Mouse (Mus musculus): ENCODE data around the gene Ucn2.

GRCm38 (mm10) chr9:109030312-109030711 is 44.5 kb downstream of the Ucn2 start:
- TF ChIP-seq CTCF (IDR thresholded peaks at IDR 0.05; ENCODE audit: borderline replicate concordance, extremely low read depth, insufficient read depth, insufficient read length) (no peak), POLR2A (IDR thresholded peaks at IDR 0.05; ENCODE audit: borderline replicate concordance, extremely low read depth, insufficient read depth, insufficient read length, poor library complexity, severe bottlenecking) (no peak)
